Mouse (Mus musculus) ES-E14 (cell line): ENCODE measurements around the gene Cog5. TPM values are rescaled to one million over a fixed set of nuclear protein-coding genes. Genes with fewer than 3 reads are reported as not detected.

ENCODE experiments used
- DNase-seq: peaks from one replicate; pipeline ENCODE4 v3.0.0-alpha.2; 2013; ENCODE audit warnings: low read depth, low spot score
- H3K27ac ChIP-seq: 2 replicates; pipeline ENCODE4 v1.5.1; 2012; ENCODE audit warnings: low read depth, mild to moderate bottlenecking, low read length, moderate library complexity, mixed read lengths; ENCODE audit not compliant: poor library complexity, insufficient read depth, severe bottlenecking
- H3K36me3 ChIP-seq: 2 replicates; pipeline ENCODE4 v1.6.1; 2012; ENCODE audit warnings: mild to moderate bottlenecking, low read length, moderate library complexity, mixed read lengths; ENCODE audit not compliant: control insufficient read depth, poor library complexity, insufficient read depth, severe bottlenecking
- H3K4me1 ChIP-seq, 2 experiments: fragments of 150-350 bp in 1 of 2; sonication (generic) in 1 of 2; 2 replicates each; pipeline ENCODE4 v1.6.1; 2012; ENCODE audit warnings: low read length in 2 of 2, mild to moderate bottlenecking in 1 of 2, mixed read lengths in 1 of 2; ENCODE audit not compliant: control insufficient read depth in 2 of 2, insufficient read depth in 2 of 2, poor library complexity in 1 of 2
- H3K4me3 ChIP-seq, 2 experiments: fragments of 150-350 bp in 1 of 2; sonication (generic) in 1 of 2; 2 replicates each; pipeline ENCODE4 v1.5.1; 2012; ENCODE audit warnings: low read length in 2 of 2, low read depth in 1 of 2, mild to moderate bottlenecking in 1 of 2, mixed read lengths in 1 of 2; ENCODE audit not compliant: insufficient read depth in 1 of 2, poor library complexity in 1 of 2, severe bottlenecking in 1 of 2
- H3K9ac ChIP-seq: 2 replicates; pipeline ENCODE4 v1.6.1; 2012; ENCODE audit warnings: low read depth, mild to moderate bottlenecking, low read length, mixed read lengths; ENCODE audit not compliant: poor library complexity, insufficient read depth, severe bottlenecking
- H3K9me3 ChIP-seq: fragments of 150-350 bp; sonication (generic); 2 replicates; pipeline ENCODE4 v1.6.1; 2012; ENCODE audit warnings: low read depth, mild to moderate bottlenecking, low read length; ENCODE audit not compliant: control insufficient read depth, insufficient read depth
- CHD2 ChIP-seq: IDR thresholded peaks from 2 replicates; pipeline ENCODE4 v1.6.1; 2014; ENCODE audit warnings: mild to moderate bottlenecking, low read depth, low read length, inconsistent platforms
- HCFC1 ChIP-seq: IDR thresholded peaks from 2 replicates; pipeline ENCODE4 v1.6.1; 2012; ENCODE audit warnings: low read length, inconsistent platforms, borderline replicate concordance; ENCODE audit not compliant: insufficient read depth
- MAFK ChIP-seq: IDR thresholded peaks from 2 replicates; pipeline ENCODE4 v1.6.1; 2014; ENCODE audit warnings: mild to moderate bottlenecking, low read depth, low read length, inconsistent platforms; ENCODE audit not compliant: insufficient read depth
- ZC3H11A ChIP-seq: IDR thresholded peaks from 2 replicates; pipeline ENCODE4 v1.6.1; 2012; ENCODE audit warnings: low read depth, mild to moderate bottlenecking, inconsistent platforms, low read length, borderline replicate concordance
- ZNF384 ChIP-seq: IDR thresholded peaks from 2 replicates; pipeline ENCODE4 v1.6.1; 2012; ENCODE audit warnings: low read depth, low read length, inconsistent platforms
- in situ Hi-C, 2 experiments: fragments of 600-800 bp; cut with MboI; formaldehyde crosslinking; loops; one replicate each; pipeline ENCODE4 v1.15.1; 2025; ENCODE audit warnings: low sequenced_read_pairs in 2 of 2, inconsistent platforms in 1 of 2; ENCODE audit not compliant: unreplicated experiment in 2 of 2
- total RNA-seq: library from RNA; depleted of rRNA; stranded (reverse); fragments of 300-350 nt; gene quantifications from 2 replicates; pipeline ENCODE4 v1.2.3, GENCODE M21; 2012

The Cog5 gene
- total RNA-seq, 1 experiment: 33.3 TPM

GRCm38 (mm10) chr12:31950659-31951031 is 296.0 kb downstream of the Cog5 start:
- no peaks in the 10 kb centered on the region for H3K36me3 ChIP-seq

GRCm38 (mm10) chr12:31955843-31956242 is 301.2 kb downstream of the Cog5 start:
- H3K9me3 ChIP-seq: no peaks in the 10 kb centered on the region
- in situ Hi-C loops: no loop called here
- H3K4me3 ChIP-seq: no peak overlapping the region
- no peak for DNase-seq
- no peak overlapping the region for H3K9ac ChIP-seq
- no peaks in the 10 kb centered on the region for H3K36me3 ChIP-seq
- TF ChIP-seq MAFK (no peak), CHD2 (no peak), ZC3H11A (no peak), ZNF384 (no peak), HCFC1 (no peak)
- H3K4me1 ChIP-seq: no peaks in the 10 kb centered on the region
- no peak overlapping the region for H3K27ac ChIP-seq

More at GRCm38 (mm10) chr12:31950659-31951031, 296.0 kb downstream of the Cog5 start:
- in situ Hi-C loops: no loop called here
- H3K4me1 ChIP-seq: peaks cover 0 to 2% of the 10 kb centered on the region in 2 experiments; a peak in 1 of 4 replicates
- TF ChIP-seq ZNF384 (peak; percentile 86), MAFK (no peak)
- no peaks in the 10 kb centered on the region for H3K9me3 ChIP-seq
- H3K4me3 ChIP-seq: peak overlapping the region; percentile 50 to 70
- peak overlapping the region; percentile 22; the same call in 1 of the 2 replicates for H3K27ac ChIP-seq
- DNase-seq: no peak
- H3K9ac ChIP-seq: peak overlapping the region; percentile 52

GRCm38 (mm10) chr12:31964074-31964473 is 309.4 kb downstream of the Cog5 start:
- in situ Hi-C loops: loop anchor here in 1 of 2 experiments (10.0 kb wide), 1 partner anchor 281 kb away; no protein-coding TSS in a partner anchor
- DNase-seq: no peak
- TF ChIP-seq ZNF384: no peak
- TF ChIP-seq MAFK: no peak
- TF ChIP-seq ZC3H11A: no peak
- no peak for TF ChIP-seq CHD2
- no peak for TF ChIP-seq HCFC1
- Histone ChIP-seq H3K4me1 (0 out of 4 replicates have a peak, but pooled peaks cover 0 to 2% of the 10 kb centered on the region in 2 experiments), H3K9me3 (no peaks in the 10 kb centered on the region), H3K4me3 (no peak overlapping the region), H3K27ac (no peak overlapping the region), H3K36me3 (no peaks in the 10 kb centered on the region), H3K9ac (no peak overlapping the region)

- TF ChIP-seq ZNF384 (no peak), ZC3H11A (no peak), CHD2 (no peak), MAFK (no peak), HCFC1 (no peak)
- H3K36me3 ChIP-seq: no peaks in the 10 kb centered on the region
- in situ Hi-C loops: loop anchor here (5.0 to 10.0 kb wide), 3 partner anchors 182 to 282 kb away; no protein-coding TSS in a partner anchor
- H3K9me3 ChIP-seq: no peaks in the 10 kb centered on the region
- no peak overlapping the region for H3K9ac ChIP-seq
- no peak for DNase-seq
- H3K27ac ChIP-seq: no peak overlapping the region
- H3K4me1 ChIP-seq: 0 out of 4 replicates have a peak, but pooled peaks cover 0 to 2% of the 10 kb centered on the region in 2 experiments
- H3K4me3 ChIP-seq: no peak overlapping the region
These were observed 311.0 kb downstream of the Cog5 start for GRCm38 (mm10) chr12:31965517-31966212.
